Mouse (Mus musculus) small intestine, adult 2 months (tissue): ENCODE data around the gene Pradc1.

ENCODE experiments used
- CTCF ChIP-seq: fragments of 200-500 bp; IDR thresholded peaks from 2 replicates; pipeline ENCODE4 v1.5.1; 2012; ENCODE audit warnings: low read depth, mild to moderate bottlenecking, control low read depth, inconsistent platforms, low read length, moderate library complexity, mixed read lengths; ENCODE audit not compliant: insufficient replicate concordance, insufficient read length; ENCODE audit errors: extremely low read depth
- POLR2A ChIP-seq: fragments of 200-500 bp; IDR thresholded peaks from 2 replicates; pipeline ENCODE4 v1.6.1; 2012; ENCODE audit warnings: low read depth, mild to moderate bottlenecking, control low read depth, inconsistent platforms, low read length, moderate library complexity

DNA sequence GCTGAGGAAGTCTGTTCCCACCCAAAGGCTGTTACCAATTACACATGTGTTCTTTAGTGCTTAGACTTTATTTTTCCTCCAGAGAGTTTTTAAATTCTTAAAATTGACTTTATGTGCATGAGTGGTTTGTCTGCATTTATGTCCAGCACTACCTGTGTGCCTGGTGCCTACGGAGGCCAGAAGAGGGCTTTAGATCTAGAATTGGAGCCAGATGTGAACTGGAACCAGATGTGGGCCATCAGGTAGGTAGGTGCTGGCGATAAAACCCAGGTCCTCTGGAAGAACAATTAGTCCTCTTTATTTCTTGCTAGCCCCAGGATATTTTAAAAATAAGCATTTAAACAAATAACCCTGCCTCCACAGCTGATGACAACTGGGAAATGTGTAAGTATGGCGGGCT is 39.8 kb upstream of the Pradc1 start:
- no peak for TF ChIP-seq POLR2A
- TF ChIP-seq CTCF, result no peak
